Mouse (Mus musculus): ENCODE results near the gene Gpr162. TPM values are rescaled to one million over a fixed set of nuclear protein-coding genes. Genes with fewer than 3 reads are reported as not detected.

Gene Gpr162
- total RNA-seq, 2 experiments from 2014 or later = 0.62 to 1.0 TPM

DNA sequence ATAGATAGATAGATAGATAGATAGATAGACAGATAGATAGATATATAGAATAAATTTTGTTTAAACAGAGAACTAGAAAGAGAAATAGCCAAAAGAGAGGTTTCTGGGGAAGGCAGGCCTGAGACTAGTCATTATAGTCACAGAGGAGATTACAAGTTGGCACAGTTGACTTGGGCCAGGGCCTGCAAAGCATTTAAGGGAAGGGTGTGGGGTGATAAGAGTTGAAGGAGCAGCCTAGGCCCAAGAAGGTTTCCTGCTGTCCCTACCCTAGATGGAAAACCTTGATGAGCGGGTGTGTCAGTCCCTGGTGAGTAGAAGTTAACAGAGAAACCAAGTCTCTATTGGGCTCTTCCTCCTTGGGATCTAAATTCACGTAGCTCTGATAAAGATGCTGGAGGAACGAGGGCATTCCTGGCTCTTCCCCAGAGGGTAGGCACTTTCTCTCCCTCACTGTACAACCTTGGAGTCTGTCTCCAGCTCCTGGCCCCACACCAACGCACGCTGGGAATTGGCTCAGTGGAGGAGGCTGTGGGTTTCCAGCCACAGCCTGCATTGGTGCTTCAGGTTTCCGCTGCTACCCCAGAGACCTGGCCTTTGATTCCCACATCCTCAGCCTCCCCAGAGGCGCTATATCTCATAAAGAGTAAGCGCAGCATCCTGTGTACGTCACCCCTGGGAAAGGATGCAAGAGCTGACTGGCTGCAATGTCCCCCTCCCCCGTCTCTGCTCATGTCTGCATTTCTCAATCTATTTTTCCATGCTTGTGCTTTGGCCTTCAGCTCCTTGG lies 21.1 kb upstream of the Gpr162 start:
- no peak for DNase-seq (ENCODE audit: low spot score)
- intact Hi-C loops (cut with DNase I) = no loop called here

- intact Hi-C loops (cut with DNase I) = no loop called here
- DNase-seq (ENCODE audit: low spot score) = no peak
These were observed 19.6 kb upstream of the Gpr162 start for GRCm38 (mm10) chr6:124883351-124883750.

DNA sequence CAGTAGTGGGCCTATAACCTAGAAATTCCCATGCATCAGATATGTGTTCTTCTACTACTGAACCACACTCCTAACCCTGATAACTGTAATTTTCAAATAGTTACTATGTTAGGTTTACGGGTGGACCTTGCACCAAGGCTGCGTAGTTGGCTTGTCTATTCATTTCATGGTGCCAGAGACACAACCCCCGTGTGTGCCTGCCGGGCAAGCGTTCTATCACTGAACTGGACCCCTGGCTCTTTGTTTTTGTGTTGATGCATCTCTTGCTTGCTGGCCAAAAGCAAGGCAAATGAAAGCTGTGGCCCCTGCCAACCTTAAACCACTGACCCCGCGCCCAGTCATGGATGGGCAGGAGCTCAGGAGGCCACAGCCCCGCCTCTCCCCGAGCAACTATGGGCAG lies 18.0 kb upstream of the Gpr162 start:
- DNase-seq (ENCODE audit: low spot score) = no peak
- intact Hi-C loops (cut with DNase I) = no loop called here

DNA sequence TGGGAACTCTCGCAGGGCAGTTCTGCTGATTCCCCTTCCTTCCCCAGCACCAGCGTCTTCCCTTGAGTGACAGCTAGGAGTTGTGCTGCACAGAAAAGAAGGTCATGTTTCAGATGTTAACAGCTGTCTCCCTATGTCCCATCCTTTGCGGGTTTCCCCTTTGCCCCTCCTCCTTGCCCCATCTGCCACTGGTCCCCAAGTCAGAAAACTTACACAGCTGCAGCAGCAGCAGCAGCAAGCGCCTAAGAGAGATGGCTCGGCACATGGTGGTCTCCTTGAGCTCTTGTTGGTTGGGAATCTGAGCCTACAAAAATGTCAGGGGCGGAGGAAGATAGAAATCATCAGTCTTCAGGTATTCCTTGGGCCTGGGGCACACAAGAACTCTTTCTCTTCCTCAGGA lies 15.6 kb upstream of the Gpr162 start:
- intact Hi-C loops (cut with DNase I) = no loop called here

GRCm38 (mm10) chr6:124874348-124874747 lies 10.6 kb upstream of the Gpr162 start:
- no peak for DNase-seq (ENCODE audit: low spot score)
- intact Hi-C loops (cut with DNase I) = no loop called here

More for the DNA sequence above, 15.6 kb upstream of the Gpr162 start:
- DNase-seq (ENCODE audit: low spot score) = no peak

DNA sequence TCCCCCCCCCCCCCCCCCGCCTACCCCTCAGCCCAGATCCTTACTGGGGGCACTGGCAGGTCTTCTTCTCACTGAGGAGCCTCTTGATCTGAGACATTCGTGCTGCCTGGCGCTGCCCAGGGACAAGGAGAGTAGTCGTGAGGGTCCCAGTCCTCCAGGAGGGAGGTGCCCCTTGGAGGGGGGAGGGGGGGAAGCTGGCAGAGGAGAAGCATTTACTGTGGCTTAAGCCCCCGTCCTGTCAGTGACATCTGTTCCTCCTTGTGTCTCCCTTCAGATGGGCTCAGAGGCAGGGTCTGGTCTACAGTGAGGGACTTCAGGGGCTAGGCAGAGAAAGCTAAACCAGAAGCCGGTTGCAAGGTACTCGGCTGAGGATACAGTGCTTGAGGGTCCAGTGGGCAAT lies 2.8 kb upstream of the Gpr162 start:
- intact Hi-C loops (cut with DNase I) = no loop called here
- no peak for DNase-seq (ENCODE audit: low spot score)

- DNase-seq (ENCODE audit: low spot score) = no peak
- intact Hi-C loops (cut with DNase I) = no loop called here
These were observed 2.1 kb upstream of the Gpr162 start for GRCm38 (mm10) chr6:124865766-124866362.

GRCm38 (mm10) chr6:124863125-124863657 lies 592 bp downstream of the Gpr162 start:
- no peak for DNase-seq (ENCODE audit: low spot score)
- intact Hi-C loops (cut with DNase I) = loop anchor here (2.0 kb wide), 1 partner anchor 40 kb away; no protein-coding TSS in a partner anchor

DNA sequence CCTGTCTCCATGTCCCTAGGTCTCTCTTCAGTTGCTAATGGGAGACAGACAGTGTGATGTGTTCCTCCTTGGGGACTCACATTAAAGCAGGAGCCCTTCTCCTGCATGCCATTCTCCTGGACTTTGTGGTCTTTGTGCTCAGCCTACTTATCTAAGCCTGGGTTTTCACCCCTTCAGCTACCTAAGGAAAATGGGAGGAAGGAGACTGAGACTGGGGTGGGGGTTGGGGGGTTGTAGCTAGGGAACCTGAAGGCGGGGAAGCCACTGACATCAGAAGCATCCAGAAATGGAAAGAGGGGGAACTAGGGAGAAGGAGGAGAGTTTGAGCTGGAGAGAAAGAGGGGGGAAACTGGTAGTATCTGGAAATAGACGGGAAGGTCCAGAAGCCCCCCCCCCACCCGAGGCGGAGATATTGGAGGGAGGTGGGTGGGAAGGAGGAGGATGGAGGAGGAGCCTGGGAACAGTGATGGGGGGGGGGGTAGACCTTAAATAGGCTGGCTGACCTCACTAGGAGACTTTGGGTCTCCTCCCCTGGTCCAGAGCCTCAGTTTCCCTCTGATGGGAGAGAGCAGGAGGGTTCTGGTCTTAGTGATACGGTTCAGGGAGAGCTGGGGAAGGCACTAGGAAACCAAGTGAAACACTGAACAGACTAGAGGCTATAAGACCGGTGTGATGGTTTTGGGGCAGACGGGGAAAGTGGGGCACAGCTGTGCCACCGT lies 1.2 kb downstream of the Gpr162 start:
- DNase-seq (ENCODE audit: low spot score) = no peak
- intact Hi-C loops (cut with DNase I) = loop anchor here (2.0 kb wide), 1 partner anchor 40 kb away; no protein-coding TSS in a partner anchor

DNA sequence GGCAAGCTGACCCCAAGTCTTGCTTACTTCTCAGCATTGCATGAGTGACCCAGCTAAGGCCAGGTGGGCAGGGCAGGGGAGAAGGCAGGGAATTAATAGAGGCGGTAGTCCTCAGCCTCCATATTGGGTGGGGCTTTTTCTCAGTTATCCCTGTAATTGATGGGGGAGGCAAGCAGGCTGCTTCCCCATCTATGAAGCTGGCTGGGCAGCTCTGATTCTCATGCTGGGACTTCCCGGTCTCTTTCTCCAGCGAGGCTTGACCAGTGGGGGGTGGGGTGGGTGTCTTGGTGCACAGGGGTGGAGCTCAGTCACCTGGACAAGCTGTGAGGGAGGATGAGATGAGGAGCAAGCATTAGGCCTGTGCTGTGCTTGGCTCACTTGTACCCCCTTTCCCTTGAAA lies 2.0 kb downstream of the Gpr162 start:
- DNase-seq (ENCODE audit: low spot score) = no peak
- intact Hi-C loops (cut with DNase I) = loop anchor here (2.0 kb wide), 1 partner anchor 41 kb away; no protein-coding TSS in a partner anchor

DNA sequence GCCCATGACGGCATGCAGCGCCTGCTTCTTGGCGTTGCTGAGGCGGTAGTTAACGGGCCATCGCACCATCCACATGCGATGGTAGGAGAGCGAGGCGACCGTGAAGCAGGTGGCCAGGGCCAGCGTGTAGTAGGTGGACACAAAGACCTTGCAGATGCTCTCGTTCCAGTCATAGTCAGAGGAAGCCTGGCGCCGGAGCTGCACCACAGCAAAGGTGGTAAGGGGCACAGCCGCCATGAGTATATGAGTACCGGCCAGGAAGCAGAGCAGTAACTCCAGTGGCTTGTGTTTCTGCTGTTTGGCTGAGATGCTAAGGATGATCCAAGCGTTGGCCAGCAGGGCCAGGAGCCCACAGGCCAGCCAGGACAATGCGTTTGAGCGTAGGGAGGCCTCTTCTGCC lies 2.5 kb downstream of the Gpr162 start:
- no peak for DNase-seq (ENCODE audit: low spot score)
- intact Hi-C loops (cut with DNase I) = no loop called here

DNA sequence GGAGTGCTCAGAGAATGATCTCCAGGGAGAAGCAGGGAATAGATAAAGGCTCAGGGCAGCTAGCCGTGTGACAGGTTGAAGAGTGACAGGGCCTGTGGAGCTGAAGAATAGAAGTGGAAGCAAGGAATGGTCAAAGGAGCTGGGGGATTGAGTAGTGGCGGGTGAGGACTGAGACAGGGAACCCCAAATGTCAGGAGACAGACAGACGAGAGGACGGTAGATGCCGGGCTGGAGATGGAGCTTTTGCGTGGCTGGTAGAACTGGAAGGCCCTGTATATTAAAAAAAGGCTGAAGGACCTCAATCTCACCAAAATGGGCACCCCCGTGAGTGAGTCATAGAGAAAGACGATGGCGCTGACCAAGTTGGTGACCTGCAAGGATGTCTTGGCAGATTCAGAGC lies 3.3 kb downstream of the Gpr162 start:
- intact Hi-C loops (cut with DNase I) = no loop called here
- no peak for DNase-seq (ENCODE audit: low spot score)

DNA sequence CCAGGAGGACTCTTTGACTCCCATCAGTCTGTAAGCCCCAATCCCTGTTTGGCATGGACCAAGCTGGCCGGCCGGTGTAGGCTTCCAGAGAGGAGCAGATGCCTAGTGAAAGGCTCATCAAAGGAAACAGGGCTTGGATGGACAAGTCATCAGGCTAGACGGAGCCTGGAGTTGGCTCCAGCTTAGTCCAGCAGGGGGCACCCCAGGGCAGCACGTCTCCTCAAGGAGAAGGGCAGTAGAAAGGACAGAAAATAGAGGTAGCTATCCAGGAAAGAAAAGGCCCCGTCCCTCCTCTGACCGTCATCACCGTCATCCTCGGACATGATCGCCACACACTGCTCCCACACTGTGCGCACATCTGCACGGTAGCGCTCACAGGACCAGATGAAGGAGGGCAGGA lies 4.1 kb downstream of the Gpr162 start:
- DNase-seq (ENCODE audit: low spot score) = peak; percentile 64
- intact Hi-C loops (cut with DNase I) = no loop called here

DNA sequence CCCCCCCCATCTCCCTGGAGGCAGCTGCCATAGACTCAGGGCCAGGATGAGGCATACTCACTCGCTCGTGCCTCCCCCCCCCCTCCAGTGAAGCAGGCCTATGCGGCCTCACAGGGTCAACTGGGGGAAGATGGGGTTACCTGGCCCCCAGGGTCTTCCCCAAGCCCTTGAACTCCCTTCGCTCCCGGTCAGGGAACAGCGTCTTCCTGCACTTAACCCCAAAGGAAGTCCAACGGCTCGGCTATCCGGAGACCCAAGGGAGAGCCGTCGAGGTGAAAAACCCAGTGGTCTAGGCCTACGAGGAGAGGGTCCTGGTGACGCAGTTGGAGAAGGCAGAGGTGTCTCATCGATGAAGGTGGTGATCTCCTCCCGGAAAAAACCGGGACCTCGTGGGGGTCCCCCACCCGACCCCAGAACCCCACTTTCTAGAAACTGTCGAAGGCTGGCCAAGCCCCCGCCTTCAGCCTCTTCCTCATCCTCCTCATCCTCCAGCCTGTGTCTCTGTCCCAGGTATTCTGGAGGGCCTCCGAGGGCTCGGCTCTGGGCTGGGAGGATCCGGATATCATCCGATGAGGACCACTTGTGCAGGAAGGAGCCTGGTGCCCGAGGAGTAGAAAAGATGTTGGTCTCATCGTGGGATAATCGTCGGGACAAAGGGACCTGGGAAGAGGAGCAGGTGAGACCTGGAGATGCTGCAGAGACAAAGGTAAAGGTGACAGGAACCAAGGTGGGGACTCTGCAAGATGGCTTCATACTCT lies 5.0 kb downstream of the Gpr162 start:
- DNase-seq (ENCODE audit: low spot score) = no peak
- intact Hi-C loops (cut with DNase I) = no loop called here

DNA sequence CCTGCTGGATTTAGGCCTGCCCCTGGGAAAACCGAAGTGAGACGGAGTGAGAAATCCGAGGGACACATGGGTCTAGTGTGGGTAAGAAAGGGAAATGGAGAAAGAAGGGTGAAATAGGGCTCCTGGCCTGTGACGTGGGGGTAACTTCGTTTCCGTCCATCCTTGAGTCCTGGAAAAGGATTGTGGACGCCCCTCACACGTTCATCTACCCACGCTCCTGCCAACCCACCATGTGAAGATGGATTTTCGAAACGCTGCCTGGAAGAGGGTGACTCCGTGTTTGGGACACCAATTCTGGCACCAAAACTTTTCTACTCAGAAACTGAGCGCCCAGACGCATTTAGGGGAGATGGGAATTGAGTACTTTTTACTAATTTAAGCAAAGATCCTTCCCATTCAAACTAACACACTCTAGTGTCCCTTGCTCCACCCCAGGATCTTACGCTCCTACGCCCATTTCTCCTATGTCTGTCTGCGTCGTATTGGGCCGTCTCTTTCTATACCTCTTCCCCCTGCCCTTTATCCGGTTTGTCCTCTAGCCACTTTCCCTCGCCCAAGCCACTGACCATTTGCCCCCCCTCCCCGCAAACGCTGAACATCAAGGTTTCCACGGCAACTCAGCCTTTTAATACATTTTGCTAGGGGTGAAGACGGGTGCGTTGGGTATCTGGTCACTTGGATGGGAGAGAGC lies 5.8 kb downstream of the Gpr162 start:
- intact Hi-C loops (cut with DNase I) = no loop called here
- no peak for DNase-seq (ENCODE audit: low spot score)

GRCm38 (mm10) chr6:124856916-124857839 lies 6.6 kb downstream of the Gpr162 start, which contains the start of gene P3h3:
Gene P3h3 (minus strand): TSS chr6:124857752.
- intact Hi-C loops (cut with DNase I) = no loop called here
- peak; percentile 74 for DNase-seq (ENCODE audit: low spot score)

DNA sequence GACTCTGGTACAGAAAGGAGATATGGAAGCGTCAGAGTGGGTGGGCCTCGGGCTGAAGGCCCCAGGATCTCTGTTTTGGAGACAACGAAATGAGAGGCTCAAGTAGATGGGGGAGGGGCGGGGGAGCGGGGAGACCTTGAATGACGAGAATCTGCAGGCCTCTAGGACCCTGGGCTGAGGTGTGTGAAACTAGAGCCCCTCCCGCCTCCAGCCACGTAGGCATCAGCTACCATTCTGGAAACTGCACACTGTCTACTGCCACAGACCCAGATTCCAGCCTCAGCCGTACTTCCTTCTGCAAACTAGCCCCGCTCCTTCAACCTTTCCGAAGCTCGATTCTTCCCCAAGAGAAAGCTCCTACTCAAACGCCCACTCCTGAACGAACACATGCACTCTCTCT lies 7.5 kb downstream of the Gpr162 start:
- intact Hi-C loops (cut with DNase I) = no loop called here
- no peak for DNase-seq (ENCODE audit: low spot score)

DNA sequence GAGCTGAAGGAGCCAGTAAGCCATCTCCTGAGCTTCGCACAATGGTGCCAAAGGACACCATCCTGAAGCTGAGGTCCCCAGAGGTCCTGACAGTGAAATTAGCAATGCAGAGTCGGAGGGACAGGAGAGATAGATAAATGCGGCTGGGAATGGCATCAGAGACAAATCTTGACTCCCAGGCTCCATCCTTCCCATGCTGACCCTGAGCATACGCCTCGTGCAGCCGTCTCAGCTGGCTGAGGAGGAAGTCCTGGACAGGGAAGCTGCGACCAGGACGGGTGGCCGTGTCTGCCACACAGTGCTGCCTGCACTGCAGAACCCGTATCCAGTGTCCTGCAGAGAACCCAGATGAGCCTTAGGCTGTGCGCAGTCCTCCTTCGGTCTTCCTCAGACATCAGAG lies 9.1 kb downstream of the Gpr162 start:
- DNase-seq (ENCODE audit: low spot score) = no peak
- intact Hi-C loops (cut with DNase I) = no loop called here
